Comparison of ENCODE assay signal across 10 mouse cellular contexts in the genomic region with DNA sequence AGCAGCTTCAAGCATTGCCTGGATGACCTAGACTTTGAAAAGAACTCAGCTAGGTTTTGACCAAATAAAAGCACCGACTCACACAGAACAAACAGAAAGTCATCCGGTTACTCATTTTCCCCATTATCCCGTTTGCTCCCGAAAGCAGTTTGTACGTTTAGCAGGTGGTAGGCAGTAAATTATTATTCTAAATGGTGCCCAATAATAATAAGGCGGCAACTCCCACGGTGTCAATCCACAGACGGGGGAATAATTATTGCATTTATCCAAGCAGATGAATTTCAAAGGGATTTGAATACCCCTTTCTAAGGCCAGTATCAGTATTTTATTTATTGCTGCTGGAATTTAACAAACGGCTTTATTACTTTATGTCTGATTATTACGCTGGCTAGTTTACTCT. TPM values are rescaled to one million over a fixed set of nuclear protein-coding genes. Genes with fewer than 3 reads are reported as not detected.
DNase-seq lines count a peak whose midpoint lies in the region; ATAC-seq lines count a peak whose summit lies in the region.
"Had no signal": no experiment of that assay in that cellular context is flagged by ENCODE, and none has a peak within 500 bp of the region (broad histone marks: within the 10 kb centered on the region; RNA-seq: fewer than 3 reads in every experiment).

No protein-coding gene starts in this region.

- 38% methylated on average over 10 of the region's 10 CpGs for WGBS in lung, embryonic 15.5 days
- WGBS in forebrain, embryonic 15.5 days: 11% methylated on average over 10 of the region's 10 CpGs
- 40% methylated on average over 10 of the region's 10 CpGs for WGBS in limb, embryonic 11.5 days
- 36% methylated on average over 10 of the region's 10 CpGs for WGBS in stomach, embryonic 15.5 days

- H3K27me3 ChIP-seq in lung, embryonic 15.5 days: no peaks in the 10 kb centered on the region
- H3K27me3 ChIP-seq in forebrain, embryonic 15.5 days: no peaks in the 10 kb centered on the region
- H3K27me3 ChIP-seq in limb, embryonic 11.5 days (ENCODE audit: control insufficient read depth, insufficient read depth, low read length): no peaks in the 10 kb centered on the region
- H3K27me3 ChIP-seq in stomach, embryonic 15.5 days (replicated peaks): no peaks in the 10 kb centered on the region

- H3K36me3 ChIP-seq in lung, embryonic 15.5 days: no peaks in the 10 kb centered on the region
- H3K36me3 ChIP-seq in forebrain, embryonic 15.5 days: no peaks in the 10 kb centered on the region
- no peaks in the 10 kb centered on the region for H3K36me3 ChIP-seq in limb, embryonic 11.5 days (ENCODE audit: control insufficient read depth, insufficient read depth, low read length)
- H3K36me3 ChIP-seq in stomach, embryonic 15.5 days: no peaks in the 10 kb centered on the region

- H3K9ac ChIP-seq in lung, embryonic 15.5 days: peak overlapping the region; percentile 65; the same call in 1 of the 2 replicates
- peak overlapping the region; percentile 95 for H3K9ac ChIP-seq in forebrain, embryonic 15.5 days (replicated peaks)
- no peak overlapping the region for H3K9ac ChIP-seq in limb, embryonic 11.5 days (ENCODE audit: low read length)
- H3K9ac ChIP-seq in stomach, embryonic 15.5 days: no peak overlapping the region

- H3K4me3 ChIP-seq in lung, embryonic 15.5 days: peak overlapping the region; percentile 78
- H3K4me3 ChIP-seq in forebrain, embryonic 15.5 days: peak overlapping the region; percentile 90
- peak overlapping the region; percentile 72 for H3K4me3 ChIP-seq in limb, embryonic 11.5 days (ENCODE audit: low read depth, low read length)
- H3K4me3 ChIP-seq in stomach, embryonic 15.5 days (replicated peaks): no peak overlapping the region; the same call in 1 of the 2 replicates

- H3K4me2 ChIP-seq in lung, embryonic 15.5 days: peak overlapping the region; percentile 93
- peak overlapping the region; percentile 75 for H3K4me2 ChIP-seq in forebrain, embryonic 15.5 days (replicated peaks)
- peak overlapping the region; percentile 93 for H3K4me2 ChIP-seq in limb, embryonic 11.5 days (ENCODE audit: low read depth, severe bottlenecking)
- peak overlapping the region; percentile 93 for H3K4me2 ChIP-seq in stomach, embryonic 15.5 days

- H3K27ac ChIP-seq in lung, embryonic 15.5 days: no peak overlapping the region; the same call in 1 of the 2 replicates
- H3K27ac ChIP-seq in forebrain, embryonic 15.5 days (replicated peaks): peak overlapping the region; percentile 93
- H3K27ac ChIP-seq in limb, embryonic 11.5 days (replicated peaks; ENCODE audit: low read depth, low read length): no peak overlapping the region; the same call in 1 of the 2 replicates
- peak overlapping the region; percentile 88; the same call in 1 of the 2 replicates for H3K27ac ChIP-seq in stomach, embryonic 15.5 days

- no peak for ATAC-seq in lung, embryonic 15.5 days (ENCODE audit: borderline replicate concordance, extremely low read depth, low FRiP score, low TSS enrichment)
- ATAC-seq in forebrain, embryonic 15.5 days (replicated peaks): no peak
- ATAC-seq in limb, embryonic 11.5 days (ENCODE audit: insufficient number of reproducible peaks, low FRiP score, low TSS enrichment, low read depth): no peak
- ATAC-seq in stomach, embryonic 15.5 days (ENCODE audit: insufficient read depth, low FRiP score, low read depth): no peak
- no peak for ATAC-seq in cerebellum, adult (ENCODE audit: insufficient number of reproducible peaks, low FRiP score, low TSS enrichment)

- DNase-seq in lung, postnatal 36 days: no peak
- DNase-seq in limb, embryonic 11.5 days (ENCODE audit: low spot score): peak; percentile 20
- DNase-seq in adrenal gland, adult 2 months: no peak
- DNase-seq: kidney, postnatal 36 days; lung, postnatal 4 days; right cerebral cortex, postnatal 25 days had no signal

- H3K9me3 ChIP-seq in lung, embryonic 15.5 days: no peaks in the 10 kb centered on the region
- H3K9me3 ChIP-seq in forebrain, embryonic 15.5 days: no peaks in the 10 kb centered on the region
- no peaks in the 10 kb centered on the region for H3K9me3 ChIP-seq in limb, embryonic 11.5 days (ENCODE audit: control insufficient read depth, low read length)
- no peaks in the 10 kb centered on the region for H3K9me3 ChIP-seq in stomach, embryonic 15.5 days

- peaks cover 26% of the 10 kb centered on the region for H3K4me1 ChIP-seq in lung, embryonic 15.5 days
- peaks cover 44% of the 10 kb centered on the region for H3K4me1 ChIP-seq in forebrain, embryonic 15.5 days
- H3K4me1 ChIP-seq in limb, embryonic 11.5 days (ENCODE audit: control insufficient read depth, insufficient read depth, low read length): peaks cover 7% of the 10 kb centered on the region
- peaks cover 21% of the 10 kb centered on the region for H3K4me1 ChIP-seq in stomach, embryonic 15.5 days

RNA-seq across cellular contexts. Expression of a gene that starts 14.8 kb away (rescaled TPM):
- 0.84 and 0.89 TPM in 2 replicates for polyA plus RNA-seq in lung, embryonic 15.5 days (2015; fragmentation: Nextera tagmentation; extraction: Ambion mirVana)
- 4.2 and 4.3 TPM in 2 replicates for polyA plus RNA-seq in forebrain, embryonic 15.5 days (2015; fragmentation: Nextera tagmentation; extraction: Ambion mirVana)
- polyA plus RNA-seq in limb, embryonic 11.5 days (2014; fragmentation: Nextera tagmentation; extraction: Ambion mirVana): 2.0 and 2.3 TPM in 2 replicates
- polyA plus RNA-seq in stomach, embryonic 15.5 days (2015; fragmentation: Nextera tagmentation; extraction: Ambion mirVana): 1.1 and 1.2 TPM in 2 replicates
- 1 to 10 TPM in 1 of 2 experiments, under 1 TPM in 1; 0.58 to 1.1 TPM for total RNA-seq in adrenal gland, adult 2 months (2021)
- polyA plus RNA-seq in adrenal gland, adult 2 months (2012; rRNA removed): 0.71 and 0.75 TPM in 2 replicates

RNA-seq across cellular contexts. Expression of a gene that starts 43.9 kb away (rescaled TPM):
- 102 and 104 TPM in 2 replicates for polyA plus RNA-seq in lung, embryonic 15.5 days (2015; fragmentation: Nextera tagmentation; extraction: Ambion mirVana)
- 152 and 162 TPM in 2 replicates for polyA plus RNA-seq in forebrain, embryonic 15.5 days (2015; fragmentation: Nextera tagmentation; extraction: Ambion mirVana)
- polyA plus RNA-seq in limb, embryonic 11.5 days (2014; fragmentation: Nextera tagmentation; extraction: Ambion mirVana): 100 TPM in 2 replicates
- 89.2 and 92.3 TPM in 2 replicates for polyA plus RNA-seq in stomach, embryonic 15.5 days (2015; fragmentation: Nextera tagmentation; extraction: Ambion mirVana)
- 10 to 100 TPM; 45.0 to 46.3 TPM for total RNA-seq in adrenal gland, adult 2 months (2021)
- polyA plus RNA-seq in adrenal gland, adult 2 months (2012; rRNA removed): 32.6 and 44.9 TPM in 2 replicates

Comparison
In these comparisons a context has a peak if more than half of its experiments do, and no peak if none do; other contexts are left out.
1. H3K27ac ChIP-seq: peak in forebrain, embryonic 15.5 days (single experiment) and stomach, embryonic 15.5 days (single experiment); none in lung, embryonic 15.5 days (single experiment) and limb, embryonic 11.5 days (single experiment).
2. H3K9ac ChIP-seq: peak in lung, embryonic 15.5 days (single experiment) and forebrain, embryonic 15.5 days (single experiment); none in limb, embryonic 11.5 days (single experiment) and stomach, embryonic 15.5 days (single experiment).
3. Peak in every context shown above with its lines, with median percentiles within 50 percentile points of each other: H3K4me2 ChIP-seq.